Mouse (Mus musculus) G1E (cell line): ENCODE results near the gene Rgs7.

Source experiments
- CTCF ChIP-seq: IDR thresholded peaks from 2 replicates; pipeline ENCODE4 v1.5.1; 2012; ENCODE audit warnings: low read depth, low read length, inconsistent platforms, mixed read lengths
- GATA1 ChIP-seq: IDR thresholded peaks from 2 replicates; pipeline ENCODE4 v1.6.1; 2012; ENCODE audit warnings: borderline replicate concordance, low read length, inconsistent platforms, mixed read lengths

GRCm38 (mm10) chr1:175143051-175143450 lies 349.2 kb downstream of the Rgs7 start:
- TF ChIP-seq CTCF (no peak), GATA1 (no peak)
